Mouse (Mus musculus) lung, postnatal 4 days (tissue): ENCODE measurements around the gene Rnf207.

Source experiments
- DNase-seq, 2 experiments: peaks; one replicate each; pipeline ENCODE4 v3.0.0; 2021

The Rnf207 gene

DNA sequence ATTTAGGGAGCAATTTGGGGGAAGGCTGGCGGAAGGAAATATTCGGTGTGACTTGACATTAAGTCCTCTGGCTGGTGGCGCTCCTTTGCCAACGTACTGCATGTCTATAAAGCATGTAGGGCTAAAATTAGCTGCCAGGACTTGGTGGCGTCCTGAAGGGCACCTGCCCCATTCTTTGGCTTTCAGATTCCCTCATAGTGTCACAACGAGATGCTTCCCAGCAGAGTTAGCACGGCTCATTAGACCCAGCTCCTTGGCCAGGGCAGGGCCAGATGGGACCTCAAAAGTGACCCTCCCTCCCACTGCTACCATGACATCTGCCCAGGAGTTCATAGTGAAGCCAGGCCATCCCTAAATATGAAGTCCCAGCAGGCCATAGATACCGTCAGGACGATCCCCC lies 48.2 kb downstream of the Rnf207 start:
- DNase-seq, result no peak

DNA sequence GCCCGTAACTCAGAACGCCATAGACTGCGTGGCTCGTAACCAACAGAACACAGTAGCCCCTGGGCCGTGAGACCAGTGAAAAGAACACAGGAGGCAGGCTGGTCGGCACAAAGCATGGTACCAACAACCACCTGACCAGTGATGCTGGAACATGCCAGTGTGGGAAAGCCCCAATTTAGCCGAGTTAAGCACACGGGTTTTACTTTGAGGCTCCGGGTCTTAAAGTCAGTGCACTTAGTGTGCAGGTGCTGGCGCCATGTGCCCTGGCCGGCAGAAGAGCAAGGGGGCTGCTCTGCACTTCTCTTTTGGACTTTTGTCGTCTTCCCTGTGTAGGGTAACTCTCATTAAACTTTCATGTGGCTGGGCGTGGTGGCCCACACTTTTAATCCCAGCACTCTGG lies 48.8 kb downstream of the Rnf207 start:
- DNase-seq, result no peak

DNA sequence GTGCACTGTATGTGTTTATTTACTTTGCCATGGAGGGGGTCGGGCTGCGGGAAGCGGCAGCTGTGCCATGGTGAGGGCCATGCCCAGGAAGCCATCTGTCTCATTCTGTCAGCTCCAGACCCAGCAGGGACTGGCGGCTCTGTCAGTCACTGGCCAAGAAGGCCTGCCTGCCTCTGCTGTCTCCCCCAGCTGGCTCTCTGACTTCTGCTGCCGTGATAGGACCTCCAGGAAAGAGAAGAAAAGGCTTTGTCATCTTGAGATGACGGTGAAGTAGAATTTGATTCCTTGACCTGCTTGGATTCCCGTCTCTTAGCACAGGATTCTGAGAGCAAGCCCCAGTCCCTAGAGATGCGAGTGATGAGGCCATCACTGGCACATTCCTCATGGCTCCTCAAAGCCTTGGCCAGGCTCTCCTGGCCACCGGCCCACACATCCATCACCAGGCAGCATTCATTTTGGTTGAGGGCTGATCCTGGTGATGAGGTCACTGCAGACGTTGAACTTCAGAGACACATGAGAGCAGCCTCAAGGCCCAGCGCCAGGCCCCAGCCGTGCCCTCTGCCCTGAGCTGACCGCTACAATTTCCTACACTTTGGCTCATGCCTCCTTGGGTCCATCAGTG lies 50.9 kb downstream of the Rnf207 start:
- DNase-seq, result peak; percentile 63 to 84

DNA sequence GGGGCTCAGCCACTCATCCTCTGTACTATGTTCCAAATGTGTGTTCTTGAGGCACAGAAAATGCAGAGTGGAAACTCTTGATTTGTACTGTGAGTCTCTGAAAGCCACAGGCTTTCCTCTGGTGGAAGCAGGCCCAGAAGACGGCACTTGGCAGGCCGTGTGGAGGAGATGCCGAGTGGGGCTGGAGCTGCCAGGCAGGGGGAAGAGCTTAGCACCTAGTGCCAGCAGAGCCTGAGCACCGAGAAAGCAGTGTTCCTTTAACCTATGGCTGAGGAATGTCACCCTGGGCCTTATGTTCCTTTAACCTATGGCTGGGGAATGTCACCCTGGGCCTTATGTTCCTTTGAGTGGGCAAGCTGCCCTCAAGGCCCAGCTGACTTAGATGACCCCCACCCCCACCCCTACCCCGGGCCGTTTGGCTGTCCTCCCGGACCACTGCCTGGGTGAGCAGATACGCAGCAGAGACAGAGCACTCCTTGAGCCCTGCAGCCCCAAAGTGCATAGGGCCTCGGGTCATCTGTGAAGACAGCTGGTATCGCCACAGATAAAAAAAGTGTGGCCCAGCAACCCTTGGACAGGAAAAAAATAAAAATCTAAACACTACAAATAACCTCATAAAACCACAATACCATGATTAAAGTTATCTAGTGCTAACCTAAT lies 52.4 kb downstream of the Rnf207 start:
- peak in 1 of 2 experiments; percentile 34 for DNase-seq

DNA sequence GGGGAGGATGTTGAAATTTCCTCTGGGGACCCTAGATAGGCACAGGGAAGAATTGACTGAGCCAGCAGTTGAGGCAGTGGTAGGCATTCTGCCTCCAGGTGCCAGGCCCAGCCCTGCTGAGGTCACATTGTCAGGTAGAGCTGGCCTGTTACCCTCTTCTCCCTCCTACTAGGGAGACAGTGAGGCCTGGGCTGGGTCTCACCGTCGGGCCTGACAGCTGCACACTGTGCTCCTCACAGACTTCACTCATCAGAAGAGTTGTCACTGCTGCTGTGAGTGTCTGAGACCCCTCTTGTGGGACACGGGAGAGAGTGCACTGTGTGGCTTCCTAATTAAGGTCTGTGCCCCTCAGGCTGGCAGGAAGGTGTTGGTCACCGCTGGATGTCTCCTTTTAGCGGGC lies 53.0 kb downstream of the Rnf207 start:
- DNase-seq, result no peak

DNA sequence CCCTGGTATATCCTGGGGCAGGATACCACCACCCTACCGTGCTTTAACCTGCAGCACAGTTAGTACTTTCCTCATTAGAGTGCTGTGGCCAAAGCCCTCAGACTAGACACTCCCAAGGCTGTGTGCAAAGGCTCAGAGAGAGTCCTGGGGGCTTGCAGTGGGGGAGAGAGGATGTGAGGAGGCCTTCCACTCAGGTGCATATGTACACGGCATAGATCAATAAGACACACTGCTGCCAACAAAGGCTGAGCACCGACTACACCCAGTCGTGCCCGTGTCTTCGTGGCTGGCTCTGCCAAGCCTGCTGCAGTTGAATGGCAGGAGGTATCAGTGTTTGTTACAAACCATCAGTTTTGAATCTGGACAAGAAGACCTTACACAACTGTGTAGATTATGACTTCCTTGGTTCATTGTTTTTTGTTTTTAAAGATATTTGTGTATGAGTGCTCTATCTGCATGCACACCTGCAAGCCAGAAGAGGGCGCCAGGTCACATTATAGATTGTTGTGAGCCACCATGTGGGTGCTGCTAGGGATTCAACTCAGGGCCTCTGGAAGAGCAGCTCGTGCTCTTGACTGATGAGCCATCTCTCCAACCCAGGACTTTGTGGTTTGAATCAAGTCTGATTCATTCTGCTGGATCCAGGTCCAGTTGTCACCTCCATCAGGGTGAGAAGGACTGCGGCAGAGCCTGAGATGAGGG lies 53.8 kb downstream of the Rnf207 start:
- no peak for DNase-seq

DNA sequence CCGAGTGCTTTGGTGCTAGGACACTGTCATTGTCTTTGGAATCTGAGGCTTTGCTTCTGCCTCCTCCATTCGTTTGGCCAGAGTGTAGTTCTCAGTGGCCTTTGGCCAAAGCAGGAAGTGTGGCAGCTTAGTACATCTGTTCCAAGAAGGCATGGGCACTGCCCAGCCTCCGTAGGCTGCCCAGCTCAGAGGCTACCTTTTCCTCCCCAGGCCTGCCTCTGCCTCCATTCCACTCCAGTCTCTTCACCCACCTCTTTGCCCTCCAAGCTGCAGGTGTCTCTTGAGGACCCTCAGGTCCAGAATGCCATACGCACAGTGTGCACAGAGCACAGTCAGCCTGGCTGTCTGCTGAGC lies 54.6 kb downstream of the Rnf207 start:
- no peak for DNase-seq

DNA sequence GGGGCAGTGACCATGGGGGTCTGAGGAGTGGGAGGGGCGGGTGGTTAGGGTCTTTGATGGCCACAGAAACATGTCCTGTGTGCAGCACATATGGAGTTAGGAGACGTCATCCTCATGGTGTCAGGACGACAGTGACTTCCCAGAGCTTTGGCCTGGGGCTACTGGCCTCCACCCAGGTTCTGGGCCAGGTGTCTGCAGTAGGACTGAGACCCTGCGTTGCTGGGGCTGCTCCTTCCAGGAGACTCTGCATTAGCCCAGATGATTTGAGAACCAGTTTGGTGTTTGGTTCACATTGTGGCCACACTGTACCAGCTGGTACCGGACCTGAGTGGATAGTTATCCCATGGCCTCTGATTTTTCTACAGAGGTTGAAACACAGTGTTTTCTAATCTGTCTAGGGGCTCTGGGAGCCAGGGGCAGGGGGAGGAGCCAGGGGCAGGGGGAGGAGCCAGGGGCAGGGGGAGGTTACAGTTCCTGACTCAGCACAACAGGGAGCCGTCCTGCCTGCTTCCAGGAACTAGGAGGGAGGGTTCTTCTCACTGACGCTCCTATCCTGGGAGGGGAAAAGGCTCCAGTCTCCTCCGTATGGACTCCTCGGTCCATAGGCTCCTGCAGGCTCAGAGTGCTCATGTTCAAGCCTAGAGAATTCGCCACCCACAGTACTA lies 55.1 kb downstream of the Rnf207 start:
- DNase-seq, result no peak

DNA sequence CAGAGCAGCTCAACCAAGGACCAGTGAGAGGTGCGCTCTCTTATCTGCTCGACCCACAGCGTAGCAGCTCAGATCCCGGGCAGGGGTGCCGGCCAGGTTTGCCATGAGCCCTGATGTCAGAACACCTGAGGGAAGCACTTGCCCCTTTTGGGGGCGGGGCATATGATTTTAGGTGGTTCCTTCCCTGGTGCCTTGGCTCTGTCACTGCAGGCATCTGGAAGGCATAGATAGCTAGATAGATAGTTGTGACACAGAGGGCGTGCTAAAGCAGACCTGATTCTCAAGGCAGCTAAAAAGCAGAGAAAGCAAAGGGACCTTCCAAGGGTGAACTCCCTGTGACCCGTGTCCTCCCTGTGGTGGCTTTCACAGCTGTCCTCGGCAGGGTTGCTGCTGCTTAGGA lies 55.7 kb downstream of the Rnf207 start:
- no peak for DNase-seq

DNA sequence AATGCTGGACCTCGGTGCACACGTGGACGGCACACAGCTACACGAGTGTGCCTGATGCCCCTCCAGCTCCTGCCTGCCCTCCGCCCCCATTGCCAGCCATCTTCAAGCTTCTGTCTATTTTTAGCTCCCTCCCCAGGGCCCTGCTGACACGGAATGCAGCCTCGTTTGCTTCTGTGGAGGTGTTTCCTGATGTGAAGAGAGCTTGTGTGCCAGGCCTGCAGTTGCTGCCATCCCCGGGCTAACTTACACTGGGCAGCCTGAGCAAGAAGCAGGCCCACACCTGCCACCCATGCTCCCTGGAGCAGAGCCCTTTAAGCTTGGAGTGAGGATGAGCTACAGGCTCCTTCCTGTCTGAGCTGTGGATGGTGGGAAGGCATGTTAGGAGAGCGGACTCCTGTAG lies 56.6 kb downstream of the Rnf207 start:
- no peak for DNase-seq

DNA sequence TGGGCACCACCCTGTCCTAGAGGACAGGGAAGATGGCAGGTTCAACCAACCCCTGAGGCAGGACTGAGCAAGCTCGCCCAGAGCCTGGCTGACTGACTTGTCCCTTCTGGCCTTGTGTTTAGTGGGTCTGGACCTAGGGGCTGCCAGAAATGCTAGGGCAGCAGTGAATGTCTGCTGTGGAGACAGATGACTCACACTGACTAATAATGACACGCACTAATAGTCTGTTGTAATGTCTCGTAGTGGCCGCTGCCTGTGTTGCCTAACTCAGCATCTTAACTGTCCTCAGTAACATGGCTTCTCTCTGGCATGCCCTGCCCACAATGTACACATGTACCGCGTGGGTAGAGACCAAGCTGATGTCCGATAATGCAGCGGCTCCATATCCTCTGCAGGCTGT lies 58.3 kb downstream of the Rnf207 start:
- no peak for DNase-seq

DNA sequence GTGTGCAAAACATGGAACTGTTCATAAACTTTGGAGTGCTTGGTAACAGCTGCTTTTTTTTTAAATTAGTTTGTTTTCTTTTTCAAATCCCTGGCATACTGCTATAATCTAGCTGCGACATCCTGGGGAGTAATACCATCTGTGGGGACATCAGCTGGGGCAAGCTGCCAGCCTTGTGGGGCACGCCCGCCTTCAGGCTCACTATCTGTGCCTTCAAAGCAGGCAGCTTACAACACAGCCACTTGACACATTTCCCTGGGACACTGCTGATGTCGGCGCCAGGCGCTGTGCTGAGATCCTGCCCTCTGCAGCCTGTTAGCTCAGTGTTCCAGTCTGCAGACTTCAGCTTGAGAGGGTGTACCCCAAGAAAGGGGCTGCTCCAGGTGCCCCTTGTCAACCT lies 61.7 kb downstream of the Rnf207 start:
- peak; percentile 74 to 91 for DNase-seq
